Mouse (Mus musculus) CH12.LX (cell line): ENCODE results near the gene Irf4. TPM values are rescaled to one million over a fixed set of nuclear protein-coding genes. Genes with fewer than 3 reads are reported as not detected.

Experiments
- DNase-seq: peaks from one replicate; pipeline ENCODE4 v3.0.0-alpha.2; 2013; ENCODE audit errors: extremely low read depth
- H3K27ac ChIP-seq: 2 replicates; pipeline ENCODE4 v1.5.1; 2012; ENCODE audit warnings: low read depth, mild to moderate bottlenecking, control low read depth, moderate library complexity; ENCODE audit not compliant: insufficient read depth
- H3K27me3 ChIP-seq: replicated peaks from 2 replicates; pipeline ENCODE3; 2012; ENCODE audit warnings: inconsistent platforms
- H3K36me3 ChIP-seq, 2 experiments: replicated peaks in 1 of 2; 2 replicates each; pipeline versions ENCODE3 to v1.6.1; 2012; ENCODE audit warnings: inconsistent platforms in 1 of 2, low read length in 1 of 2, mild to moderate bottlenecking in 1 of 2, mixed read lengths in 1 of 2, moderate library complexity in 1 of 2; ENCODE audit not compliant: control insufficient read depth in 1 of 2, insufficient read depth in 1 of 2
- H3K4me1 ChIP-seq, 2 experiments: 2 replicates each; pipeline ENCODE4 v1.6.1; 2012; ENCODE audit warnings: inconsistent platforms in 1 of 2, moderate library complexity in 1 of 2; ENCODE audit not compliant: insufficient read depth in 2 of 2, control insufficient read depth in 1 of 2
- H3K4me2 ChIP-seq: 2 replicates; pipeline ENCODE4 v1.6.1; 2012; ENCODE audit warnings: low read depth, mild to moderate bottlenecking, control low read depth; ENCODE audit not compliant: poor library complexity, insufficient read depth, severe bottlenecking
- H3K4me3 ChIP-seq, 3 experiments: fragments of 150-350 bp in 1 of 3; sonication (generic) in 1 of 3; replicated peaks in 1 of 3; 2 replicates each; pipeline versions ENCODE3 to v1.5.1; 2011 to 2012; ENCODE audit warnings: low read depth in 2 of 3, low read length in 2 of 3, mild to moderate bottlenecking in 2 of 3, moderate library complexity in 2 of 3, control low read depth in 1 of 3, improper control_type of control experiment in 1 of 3, inconsistent platforms in 1 of 3, mixed read lengths in 1 of 3; ENCODE audit not compliant: poor library complexity in 1 of 3
- H3K79me2 ChIP-seq: replicated peaks from 2 replicates; pipeline ENCODE4 v1.6.1; 2012; ENCODE audit warnings: mild to moderate bottlenecking, moderate library complexity; ENCODE audit not compliant: control insufficient read depth, poor library complexity, insufficient read depth, severe bottlenecking; ENCODE audit errors: extremely low read depth
- H3K9ac ChIP-seq: 2 replicates; pipeline ENCODE4 v1.6.1; 2012; ENCODE audit warnings: low read depth, mild to moderate bottlenecking, control low read depth, moderate library complexity; ENCODE audit not compliant: insufficient read depth
- H3K9me3 ChIP-seq: replicated peaks from 2 replicates; pipeline ENCODE3; 2012; ENCODE audit warnings: low read length, inconsistent platforms, mixed read lengths
- BHLHE40 ChIP-seq: IDR thresholded peaks from 2 replicates; pipeline ENCODE4 v1.6.1; 2011; ENCODE audit warnings: mild to moderate bottlenecking, low read depth, low read length, improper control_type of control experiment
- CHD1 ChIP-seq: IDR thresholded peaks from 2 replicates; pipeline ENCODE4 v1.6.1; 2012; ENCODE audit warnings: low read depth, low read length, improper control_type of control experiment, inconsistent platforms
- CHD2 ChIP-seq: IDR thresholded peaks from 2 replicates; pipeline ENCODE4 v1.6.1; 2011; ENCODE audit warnings: low read length, improper control_type of control experiment
- CTCF ChIP-seq, 2 experiments: IDR thresholded peaks in 1 of 2; conservative IDR thresholded peaks in 1 of 2; 2 replicates each; pipeline ENCODE4 v1.5.1; 2011 to 2012; ENCODE audit warnings: low read depth in 2 of 2, low read length in 2 of 2, improper control_type of control experiment in 1 of 2, inconsistent platforms in 1 of 2, mild to moderate bottlenecking in 1 of 2, moderate library complexity in 1 of 2
- E2F4 ChIP-seq: IDR thresholded peaks from 2 replicates; pipeline ENCODE4 v1.6.1; 2011; ENCODE audit warnings: low read depth, low read length, improper control_type of control experiment; ENCODE audit not compliant: insufficient replicate concordance
- ELF1 ChIP-seq: IDR thresholded peaks from 2 replicates; pipeline ENCODE4 v1.6.1; 2014; ENCODE audit warnings: low read depth, mild to moderate bottlenecking, inconsistent platforms, low read length, improper control_type of control experiment
- EP300 ChIP-seq: IDR thresholded peaks from 2 replicates; pipeline ENCODE4 v1.6.1; 2011; ENCODE audit warnings: low read length, improper control_type of control experiment
- ETS1 ChIP-seq: conservative IDR thresholded peaks from 2 replicates; pipeline ENCODE4 v1.6.1; 2012; ENCODE audit warnings: low read depth, mild to moderate bottlenecking, inconsistent platforms, low read length, improper control_type of control experiment, moderate library complexity
- GABPA ChIP-seq: IDR thresholded peaks from 2 replicates; pipeline ENCODE4 v1.6.1; 2012; ENCODE audit warnings: low read depth, low read length, improper control_type of control experiment, inconsistent platforms; ENCODE audit not compliant: insufficient replicate concordance
- IRF4 ChIP-seq: IDR thresholded peaks from 2 replicates; pipeline ENCODE4 v1.6.1; 2014; ENCODE audit warnings: low read depth, mild to moderate bottlenecking, inconsistent platforms, low read length, improper control_type of control experiment
- JUN ChIP-seq: IDR thresholded peaks from 2 replicates; pipeline ENCODE4 v1.6.1; 2011; ENCODE audit warnings: low read depth, mild to moderate bottlenecking, low read length, improper control_type of control experiment, moderate library complexity; ENCODE audit not compliant: insufficient read depth
- KAT2A ChIP-seq: IDR thresholded peaks from 2 replicates; pipeline ENCODE4 v1.6.1; 2012; ENCODE audit warnings: low read length, improper control_type of control experiment, inconsistent platforms; ENCODE audit not compliant: insufficient replicate concordance
- MAFK ChIP-seq: IDR thresholded peaks from 2 replicates; pipeline ENCODE4 v1.6.1; 2011; ENCODE audit warnings: low read length, improper control_type of control experiment; ENCODE audit not compliant: insufficient replicate concordance
- MYC ChIP-seq: IDR thresholded peaks from 2 replicates; pipeline ENCODE4 v1.6.1; 2011; ENCODE audit warnings: low read depth, mild to moderate bottlenecking, improper control_type of control experiment, low read length
- NELFE ChIP-seq: IDR thresholded peaks from 2 replicates; pipeline ENCODE4 v1.6.1; 2011; ENCODE audit warnings: low read depth, low read length, improper control_type of control experiment
- NRF1 ChIP-seq: IDR thresholded peaks from 2 replicates; pipeline ENCODE4 v1.6.1; 2014; ENCODE audit warnings: low read depth, mild to moderate bottlenecking, inconsistent platforms, low read length, improper control_type of control experiment, moderate library complexity
- POLR2A ChIP-seq: IDR thresholded peaks from 2 replicates; pipeline ENCODE4 v1.6.1; 2011; ENCODE audit warnings: low read depth, mild to moderate bottlenecking, improper control_type of control experiment, low read length
- POLR2AphosphoS2 ChIP-seq: IDR thresholded peaks from 2 replicates; pipeline ENCODE4 v1.6.1; 2011; ENCODE audit warnings: low read depth, low read length, improper control_type of control experiment
- RAD21 ChIP-seq: IDR thresholded peaks from 2 replicates; pipeline ENCODE4 v1.6.1; 2011; ENCODE audit warnings: low read depth, mild to moderate bottlenecking, low read length, improper control_type of control experiment, moderate library complexity
- RCOR1 ChIP-seq: conservative IDR thresholded peaks from 2 replicates; pipeline ENCODE4 v1.6.1; 2012; ENCODE audit warnings: low read depth, mild to moderate bottlenecking, inconsistent platforms, low read length, improper control_type of control experiment
- SMC3 ChIP-seq: IDR thresholded peaks from 2 replicates; pipeline ENCODE4 v1.6.1; 2011; ENCODE audit warnings: low read depth, low read length, improper control_type of control experiment
- TBP ChIP-seq: conservative IDR thresholded peaks from 2 replicates; pipeline ENCODE4 v1.6.1; 2011; ENCODE audit warnings: low read depth, low read length, improper control_type of control experiment
- TCF12 ChIP-seq: IDR thresholded peaks from 2 replicates; pipeline ENCODE4 v1.6.1; 2014; ENCODE audit warnings: low read depth, mild to moderate bottlenecking, inconsistent platforms, low read length, improper control_type of control experiment
- UBTF ChIP-seq: IDR thresholded peaks from 2 replicates; pipeline ENCODE4 v1.6.1; 2012; ENCODE audit warnings: low read depth, mild to moderate bottlenecking, inconsistent platforms, low read length, improper control_type of control experiment, moderate library complexity
- dilution Hi-C: fragments of 300-500 bp; cut with MboI; formaldehyde crosslinking; loops from 2 replicates; pipeline ENCODE4 v1.14.3; 2020; ENCODE audit warnings: low sequenced_read_pairs; ENCODE audit not compliant: extremely low pct_unique_long_range_greater_than_20kb, extremely low pct_ligation_motif_present
- in situ Hi-C: fragments of 300-500 bp; cut with MboI; formaldehyde crosslinking; loops from 3 replicates; pipeline ENCODE4 v1.14.3; 2019; ENCODE audit warnings: low sequenced_read_pairs, low pct_ligation_motif_present, low pct_unique_long_range_greater_than_20kb, mixed read lengths
- polyA plus RNA-seq: library from polyadenylated mRNA; unstranded; fragments of >175 nt; gene quantifications from 2 replicates; pipeline ENCODE4 v1.2.1, GENCODE M21; 2012; ENCODE audit warnings: low read depth; ENCODE audit not compliant: insufficient read length
- total RNA-seq, 2 experiments: library from RNA; depleted of rRNA; stranded (reverse); fragments of 300-350 nt in 1 of 2; fragments of >200 nt in 1 of 2; gene quantifications; 2 replicates each; pipeline ENCODE4 v1.2.3; 2012 to 2014

The Irf4 gene
- total and polyA plus RNA-seq, 3 experiments, result 81.7 to 142 (median 115) TPM

DNA sequence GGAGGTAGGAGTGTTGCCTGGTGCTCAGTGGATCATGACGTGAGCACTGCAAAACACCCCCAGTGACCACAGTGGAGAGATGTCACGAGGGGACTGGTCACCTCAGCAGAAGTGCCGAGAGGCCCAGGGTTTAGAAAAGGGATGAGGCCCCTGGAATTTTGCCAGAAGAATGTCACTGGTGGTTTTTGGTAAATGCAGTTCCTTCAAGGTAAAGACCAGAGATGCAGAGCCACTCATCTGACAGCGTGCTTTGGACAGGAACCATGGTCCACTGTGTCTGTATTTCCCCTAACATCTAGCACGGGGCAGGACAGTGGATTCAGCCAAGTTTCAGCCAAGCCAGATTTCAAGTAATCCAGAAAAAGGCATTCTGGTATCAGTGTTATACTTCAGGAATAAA, 12.3 kb upstream of the Irf4 start (continued):
- TF ChIP-seq POLR2A (peak; percentile 45; the same call in 1 of the 2 replicates), RCOR1 (0 out of 2 replicates have a peak, but pooled peaks have one; percentile 57), MAFK (peak; percentile 42; the same call in 1 of the 2 replicates), RAD21 (no peak; the same call in 1 of the 2 replicates), UBTF (no peak), POLR2AphosphoS2 (no peak), JUN (no peak), CHD1 (no peak), GABPA (no peak), KAT2A (no peak), CHD2 (peak; percentile 17; the same call in 1 of the 2 replicates), CTCF (conservative IDR thresholded peaks at IDR 0.05 in 1 of 2, IDR thresholded peaks at IDR 0.05 in 1 of 2; ENCODE audit: low read depth in 2 of 2, low read length in 2 of 2) (no peak), BHLHE40 (peak; percentile 90), NRF1 (no peak), E2F4 (no peak), IRF4 (peak; percentile 67), NELFE (no peak), ELF1 (no peak)

DNA sequence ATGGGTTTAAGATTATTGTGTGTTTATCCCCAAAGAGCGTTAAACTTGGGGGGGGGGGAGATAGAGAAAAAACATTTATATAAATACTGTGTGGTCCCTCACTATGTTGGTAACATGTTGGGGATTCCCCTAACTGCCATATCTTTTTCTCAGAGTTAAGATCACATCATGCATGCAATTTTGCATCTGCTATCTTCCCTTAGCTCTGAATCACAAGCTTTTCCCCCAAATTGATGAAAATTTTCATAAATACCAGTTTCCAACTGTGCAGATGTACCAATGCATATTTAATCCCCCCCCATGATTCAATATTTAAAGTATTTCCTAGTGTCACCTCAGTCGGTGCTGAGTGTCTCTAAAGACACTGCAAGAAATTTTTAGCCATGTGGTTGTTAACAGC, 11.8 kb upstream of the Irf4 start:
- no peak for DNase-seq
- in situ Hi-C loops (no loop called here), dilution Hi-C loops (no loop called here)
- Histone ChIP-seq H3K4me3 (no peak overlapping the region), H3K27me3 (no peaks in the 10 kb centered on the region), H3K9ac (peak overlapping the region; percentile 50; the same call in 1 of the 2 replicates), H3K79me2 (no peaks in the 10 kb centered on the region), H3K4me2 (peak overlapping the region; percentile 35), H3K9me3 (peaks cover 2% of the 10 kb centered on the region), H3K4me1 (peaks cover 45 to 85% of the 10 kb centered on the region in 2 experiments), H3K36me3 (no peaks in the 10 kb centered on the region), H3K27ac (peak overlapping the region; percentile 97)
- TF ChIP-seq MYC (peak; percentile 82), IRF4 (peak; percentile 47), RCOR1 (no peak), ETS1 (no peak), TCF12 (no peak), EP300 (peak; percentile 64), CTCF (conservative IDR thresholded peaks at IDR 0.05 in 1 of 2, IDR thresholded peaks at IDR 0.05 in 1 of 2; ENCODE audit: low read depth in 2 of 2, low read length in 2 of 2) (no peak), TBP (0 out of 2 replicates have a peak, but pooled peaks have one; percentile 8), POLR2AphosphoS2 (no peak), SMC3 (no peak)
